Mouse (Mus musculus) small intestine, adult 2 months (tissue): ENCODE data around the gene Asb11. TPM values are rescaled to one million over a fixed set of nuclear protein-coding genes. Genes with fewer than 3 reads are reported as not detected.

Source experiments
- H3K27ac ChIP-seq: fragments of 200-500 bp; 2 replicates; pipeline ENCODE4 v1.5.1; 2012; ENCODE audit warnings: low read depth, low read length, control low read depth, inconsistent platforms; ENCODE audit not compliant: insufficient read depth
- H3K27me3 ChIP-seq: fragments of 200-500 bp; 2 replicates; pipeline ENCODE4 v1.6.1; 2012; ENCODE audit warnings: mild to moderate bottlenecking, moderate library complexity, low read length, inconsistent platforms; ENCODE audit not compliant: control insufficient read depth, insufficient read depth
- H3K36me3 ChIP-seq: fragments of 200-500 bp; 2 replicates; pipeline ENCODE4 v1.6.1; 2012; ENCODE audit warnings: mild to moderate bottlenecking, low read length, control low read depth, inconsistent platforms; ENCODE audit not compliant: control insufficient read depth, insufficient read depth
- H3K4me1 ChIP-seq: fragments of 200-500 bp; 2 replicates; pipeline ENCODE4 v1.6.1; 2012; ENCODE audit warnings: low read length, inconsistent platforms, mixed read lengths; ENCODE audit not compliant: control insufficient read depth, insufficient read depth, insufficient read length
- H3K4me3 ChIP-seq: fragments of 200-500 bp; 2 replicates; pipeline ENCODE4 v1.5.1; 2012; ENCODE audit warnings: low read depth, mild to moderate bottlenecking, control low read depth, inconsistent platforms, low read length, moderate library complexity
- CTCF ChIP-seq: fragments of 200-500 bp; IDR thresholded peaks from 2 replicates; pipeline ENCODE4 v1.5.1; 2012; ENCODE audit warnings: low read depth, mild to moderate bottlenecking, control low read depth, inconsistent platforms, low read length, moderate library complexity, mixed read lengths; ENCODE audit not compliant: insufficient replicate concordance, insufficient read length; ENCODE audit errors: extremely low read depth
- POLR2A ChIP-seq: fragments of 200-500 bp; IDR thresholded peaks from 2 replicates; pipeline ENCODE4 v1.6.1; 2012; ENCODE audit warnings: low read depth, mild to moderate bottlenecking, control low read depth, inconsistent platforms, low read length, moderate library complexity
- WGBS: fragments of 180-500 bp; shearing (Covaris S2); methylation state at CpG from one replicate; pipeline ENCODE4 v1.1.7; 2018; 5-methylcytosine and 5-hydroxymethylcytosine counted together
- polyA plus RNA-seq: library from polyadenylated mRNA; depleted of rRNA; stranded (reverse); fragments of >200 nt; gene quantifications from 2 replicates; pipeline ENCODE4 v1.2.3, GENCODE M21; 2012

The Asb11 gene
- polyA plus RNA-seq, 1 experiment, result 0.14 TPM

GRCm38 (mm10) chrX:164428224-164428623 is 8.6 kb upstream of the Asb11 start:
- WGBS, result 81% methylated on average over 2 of the region's 2 CpGs
- Histone ChIP-seq H3K4me1 (peaks cover 5% of the 10 kb centered on the region; the same call in 1 of the 2 replicates), H3K4me3 (no peak overlapping the region)

GRCm38 (mm10) chrX:164430621-164431020 is 6.2 kb upstream of the Asb11 start:
- Histone ChIP-seq H3K4me1 (peaks cover 5% of the 10 kb centered on the region; the same call in 1 of the 2 replicates), H3K27me3 (no peaks in the 10 kb centered on the region), H3K4me3 (no peak overlapping the region), H3K36me3 (peaks cover 20% of the 10 kb centered on the region), H3K27ac (peak overlapping the region; percentile 61)
- TF ChIP-seq CTCF (no peak), POLR2A (no peak)
- 46% methylated on average over 6 of the region's 6 CpGs for WGBS

More at GRCm38 (mm10) chrX:164428224-164428623, 8.6 kb upstream of the Asb11 start:
- Histone ChIP-seq H3K36me3 (peaks cover 21% of the 10 kb centered on the region), H3K27me3 (no peaks in the 10 kb centered on the region), H3K27ac (no peak overlapping the region)
- TF ChIP-seq CTCF (no peak), POLR2A (no peak)

GRCm38 (mm10) chrX:164431133-164431532 is 5.7 kb upstream of the Asb11 start:
- Histone ChIP-seq H3K4me1 (peaks cover 5% of the 10 kb centered on the region; the same call in 1 of the 2 replicates), H3K27ac (peak overlapping the region; percentile 78), H3K4me3 (no peak overlapping the region), H3K27me3 (no peaks in the 10 kb centered on the region), H3K36me3 (peaks cover 20% of the 10 kb centered on the region)
- 64% methylated on average over 2 of the region's 2 CpGs for WGBS
- TF ChIP-seq CTCF, result no peak
- no peak for TF ChIP-seq POLR2A

- Histone ChIP-seq H3K4me3 (no peak overlapping the region), H3K4me1 (peaks cover 5% of the 10 kb centered on the region; the same call in 1 of the 2 replicates), H3K27ac (peak overlapping the region; percentile 78), H3K27me3 (no peaks in the 10 kb centered on the region), H3K36me3 (peaks cover 20% of the 10 kb centered on the region)
- no peak for TF ChIP-seq CTCF
- TF ChIP-seq POLR2A, result no peak
- 71% methylated on average over 6 of the region's 6 CpGs for whole genome bisulfite sequencing
These were observed 5.3 kb upstream of the Asb11 start for GRCm38 (mm10) chrX:164431541-164431940.

GRCm38 (mm10) chrX:164432682-164433081 is 4.1 kb upstream of the Asb11 start:
- TF ChIP-seq CTCF (no peak), POLR2A (no peak)
- Histone ChIP-seq H3K4me1 (peaks cover 5% of the 10 kb centered on the region; the same call in 1 of the 2 replicates), H3K4me3 (no peak overlapping the region), H3K27ac (no peak overlapping the region), H3K36me3 (peaks cover 20% of the 10 kb centered on the region), H3K27me3 (no peaks in the 10 kb centered on the region)
- WGBS, result 97% methylated on average over 9 of the region's 9 CpGs

- Histone ChIP-seq H3K27ac (no peak overlapping the region), H3K27me3 (no peaks in the 10 kb centered on the region), H3K4me3 (no peak overlapping the region), H3K36me3 (no peaks in the 10 kb centered on the region), H3K4me1 (no peaks in the 10 kb centered on the region; the same call in 1 of the 2 replicates)
- WGBS, result 64% methylated on average over 7 of the region's 7 CpGs
- TF ChIP-seq CTCF (no peak), POLR2A (no peak)
These were observed 2.7 kb downstream of the Asb11 start for GRCm38 (mm10) chrX:164439462-164439861.

- no peaks in the 10 kb centered on the region; the same call in 1 of the 2 replicates for H3K4me1 ChIP-seq
- WGBS, result 16% methylated on average over 2 of the region's 2 CpGs
- no peaks in the 10 kb centered on the region for H3K27me3 ChIP-seq
- H3K27ac ChIP-seq, result no peak overlapping the region
- H3K4me3 ChIP-seq, result no peak overlapping the region
- H3K36me3 ChIP-seq, result no peaks in the 10 kb centered on the region
- TF ChIP-seq CTCF, result no peak
These were observed 3.3 kb downstream of the Asb11 start for GRCm38 (mm10) chrX:164440140-164440539.
